Mouse (Mus musculus) mesoderm, embryonic 11.5 days (tissue): ENCODE measurements at regions not wholly inside any gene's neighbourhood (a gene's known extent, or its start where the extent isn't known, plus 50 kb on each side); places are given as distances from the start of the nearest gene placed in this dataset.

Source experiments
- DNase-seq: peaks from one replicate; pipeline ENCODE4 v3.0.0-alpha.2; 2012; ENCODE audit warnings: low read depth, low spot score

GRCm38 (mm10) chr4:110121447-110121846, 143.6 kb downstream of the Dmrta2 start:
- no peak for DNase-seq

- peak; percentile 24 for DNase-seq
These were observed 147.4 kb downstream of the Dmrta2 start for GRCm38 (mm10) chr4:110125067-110125784.

DNA sequence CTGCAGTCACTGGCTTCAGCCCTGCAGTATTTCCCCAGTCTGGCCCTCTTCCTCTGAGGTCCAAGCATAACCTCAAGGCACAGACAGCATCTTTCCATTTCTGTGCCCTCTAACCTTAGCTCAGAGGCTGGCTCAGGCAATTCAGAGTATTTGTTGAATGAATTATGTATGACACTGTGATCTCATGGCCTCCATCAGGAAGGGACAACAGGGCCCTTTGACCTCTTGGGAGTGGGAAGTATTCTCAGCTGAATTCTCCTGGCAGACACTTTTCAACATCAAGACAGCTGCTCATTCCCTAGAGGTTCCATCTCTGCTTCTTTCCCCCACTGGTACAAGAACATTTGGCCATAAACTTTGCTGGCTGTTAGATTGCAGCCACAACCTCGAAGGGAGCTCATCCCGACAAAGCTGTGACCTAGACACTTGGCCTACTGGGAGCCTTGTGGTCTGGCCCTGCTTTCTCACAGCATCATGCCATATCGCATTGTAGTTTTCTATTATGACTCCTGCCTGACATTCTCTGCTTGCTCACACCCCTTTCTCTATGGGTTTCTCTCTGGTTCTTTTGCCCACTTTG, 150.2 kb downstream of the Dmrta2 start:
- DNase-seq, result peak; percentile 60

GRCm38 (mm10) chr4:110128918-110129317, 151.1 kb downstream of the Dmrta2 start:
- DNase-seq, result peak; percentile 68

- peak; percentile 52 for DNase-seq
These were observed 151.7 kb downstream of the Dmrta2 start for GRCm38 (mm10) chr4:110129518-110129917.

DNA sequence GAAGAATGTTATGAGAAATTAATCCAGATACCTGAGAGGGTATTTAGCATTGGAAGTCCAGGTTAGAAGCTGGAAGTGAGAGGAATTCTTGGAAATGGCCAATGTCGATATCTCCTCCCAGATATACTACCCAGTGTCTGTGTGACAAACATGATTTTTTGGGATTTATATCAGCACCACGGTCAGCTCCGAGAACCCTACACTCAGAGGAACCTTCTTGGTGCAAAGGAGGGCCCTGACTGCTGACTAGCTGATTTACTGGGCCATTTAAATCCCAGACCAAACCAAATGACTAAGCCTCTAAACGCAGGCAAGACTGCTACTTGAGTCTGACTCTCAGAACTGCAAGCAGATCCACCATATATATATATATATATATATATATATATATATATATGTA, 154.2 kb downstream of the Dmrta2 start:
- peak; percentile 58 for DNase-seq

- DNase-seq, result peak; percentile 72
These were observed 156.2 kb downstream of the Dmrta2 start for GRCm38 (mm10) chr4:110134036-110134435.

DNA sequence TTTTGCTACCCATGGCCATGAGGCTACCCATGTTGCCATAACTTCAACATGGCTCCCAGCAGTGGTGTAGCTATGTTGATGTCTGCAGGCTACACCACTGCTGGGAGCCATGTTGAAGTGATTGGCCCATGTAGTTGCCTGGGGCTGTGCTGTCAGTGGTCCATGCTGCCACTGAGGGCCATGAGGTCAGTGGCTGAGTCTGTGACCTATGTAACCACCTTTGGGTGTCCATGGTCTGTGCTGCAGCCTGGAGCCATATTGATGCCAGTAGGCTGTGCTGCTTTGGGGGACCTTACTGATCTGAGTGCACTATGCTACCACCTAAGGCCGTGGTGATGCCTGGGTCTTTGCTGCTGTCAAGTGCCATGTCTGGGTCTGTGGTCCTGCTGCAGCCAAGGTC, 167.4 kb downstream of the Dmrta2 start:
- DNase-seq, result no peak

DNA sequence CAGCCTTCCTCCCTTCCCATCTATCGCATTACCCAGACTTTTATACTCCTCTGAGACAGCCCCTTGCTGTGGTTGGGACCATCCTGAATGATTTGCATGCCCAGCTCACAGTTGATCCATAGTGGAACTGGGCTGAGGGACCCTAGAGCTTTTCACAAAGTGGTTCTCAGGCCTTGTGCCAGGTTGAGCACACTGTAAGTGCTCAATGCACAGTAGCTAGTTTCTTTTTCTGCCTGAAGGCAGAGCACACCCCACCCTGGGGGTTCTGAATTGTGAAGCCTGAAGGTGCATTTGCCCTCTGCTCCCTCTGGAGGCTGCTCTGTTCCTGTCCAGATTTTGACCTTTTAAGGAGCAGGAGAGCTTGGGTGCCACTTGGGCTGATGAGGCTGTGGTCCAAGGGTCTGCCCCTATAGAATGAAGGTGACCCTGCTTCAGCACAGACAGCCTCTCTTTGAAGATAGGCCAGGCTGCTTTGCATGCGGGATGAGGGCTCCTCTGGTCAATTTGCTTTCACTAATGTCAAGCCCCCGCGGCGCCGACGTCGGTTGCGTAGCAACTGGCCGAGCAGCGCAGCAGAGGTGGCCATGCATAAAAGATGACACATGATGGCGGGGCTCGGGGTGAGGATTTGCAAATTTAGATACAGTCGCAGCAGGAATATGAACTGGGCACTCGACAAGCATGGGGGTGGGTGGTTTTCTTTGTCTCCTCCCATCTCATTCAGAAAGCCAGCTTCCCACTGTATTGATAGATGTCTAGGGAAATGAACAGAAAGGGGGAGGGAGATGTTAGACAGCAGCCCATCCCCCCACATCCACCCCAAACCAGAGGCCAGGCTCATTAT, 174.5 kb downstream of the Dmrta2 start:
- DNase-seq, result peak; percentile 80
